Mouse (Mus musculus) hindbrain, embryonic 13.5 days (tissue): Measurements from ENCODE around the gene Timp2. TPM values are rescaled to one million over a fixed set of nuclear protein-coding genes. Genes with fewer than 3 reads are reported as not detected.

ENCODE experiments used
- ATAC-seq: fragments of 200-750 bp; cut with Nextera tagmentation; 2 replicates; pipeline ENCODE4 v1.8.0; 2017; ENCODE audit warnings: moderate TSS enrichment; ENCODE audit not compliant: low FRiP score
- H3K27ac ChIP-seq: fragments of 300-500 bp; sonication (generic); 2 replicates; pipeline ENCODE4 v1.5.1; 2015; ENCODE audit warnings: inconsistent platforms, mild to moderate bottlenecking, moderate library complexity
- H3K27me3 ChIP-seq: fragments of 300-500 bp; sonication (generic); 2 replicates; pipeline ENCODE4 v1.6.1; 2015; ENCODE audit warnings: mild to moderate bottlenecking, inconsistent platforms
- H3K36me3 ChIP-seq: fragments of 300-500 bp; sonication (generic); 2 replicates; pipeline ENCODE4 v1.6.1; 2015; ENCODE audit warnings: mild to moderate bottlenecking, inconsistent platforms
- H3K4me1 ChIP-seq: fragments of 300-500 bp; sonication (generic); replicated peaks from 2 replicates; pipeline ENCODE4 v1.6.1; 2015; ENCODE audit warnings: inconsistent platforms
- H3K4me2 ChIP-seq: fragments of 300-500 bp; sonication (generic); 2 replicates; pipeline ENCODE4 v1.6.1; 2015; ENCODE audit warnings: inconsistent platforms, mild to moderate bottlenecking, moderate library complexity
- H3K4me3 ChIP-seq: fragments of 300-500 bp; sonication (generic); 2 replicates; pipeline ENCODE4 v1.5.1; 2015; ENCODE audit warnings: mild to moderate bottlenecking, inconsistent platforms
- H3K9ac ChIP-seq: fragments of 300-500 bp; sonication (generic); 2 replicates; pipeline ENCODE4 v1.6.1; 2015; ENCODE audit warnings: mild to moderate bottlenecking, inconsistent platforms
- H3K9me3 ChIP-seq: fragments of 300-500 bp; sonication (generic); 2 replicates; pipeline ENCODE4 v1.6.1; 2016; ENCODE audit warnings: inconsistent platforms
- WGBS: fragments of 180-500 bp; shearing (Covaris S2); methylation state at CpG from one replicate; pipeline ENCODE4 v1.1.7; 2015; 5-methylcytosine and 5-hydroxymethylcytosine counted together
- polyA plus RNA-seq: library from polyadenylated mRNA; unstranded; fragments of >200 nt; fragmentation: Nextera tagmentation; extraction: Ambion mirVana; gene quantifications from 2 replicates; pipeline ENCODE4 v1.2.1, GENCODE M21; 2015

Timp2 gene
- polyA plus RNA-seq, 1 experiment from 2014 or later: 45.7 TPM

DNA sequence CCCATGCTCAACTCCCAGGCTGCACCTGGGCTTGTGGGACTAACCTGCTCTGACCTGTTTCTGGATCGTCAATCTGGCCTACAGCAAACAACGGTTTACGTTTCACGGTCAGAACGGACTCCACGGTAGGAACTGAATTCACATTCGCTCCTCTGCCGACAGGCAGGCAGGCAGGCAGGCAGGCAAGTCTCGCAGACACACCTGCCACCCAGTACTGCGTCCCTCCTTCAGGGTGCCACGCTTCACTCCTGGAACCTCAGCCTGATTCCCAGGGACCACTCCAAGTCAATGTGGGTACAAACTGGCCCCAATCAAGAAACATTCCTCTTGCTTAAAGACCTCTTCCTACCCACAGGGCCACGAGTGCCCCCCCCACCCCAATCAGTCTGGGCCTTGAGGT, 7.6 kb downstream of the Timp2 start:
- Histone ChIP-seq H3K9ac (no peak overlapping the region), H3K4me1 (peaks cover 49% of the 10 kb centered on the region)
- WGBS: 91% methylated on average over 12 of the region's 12 CpGs

DNA sequence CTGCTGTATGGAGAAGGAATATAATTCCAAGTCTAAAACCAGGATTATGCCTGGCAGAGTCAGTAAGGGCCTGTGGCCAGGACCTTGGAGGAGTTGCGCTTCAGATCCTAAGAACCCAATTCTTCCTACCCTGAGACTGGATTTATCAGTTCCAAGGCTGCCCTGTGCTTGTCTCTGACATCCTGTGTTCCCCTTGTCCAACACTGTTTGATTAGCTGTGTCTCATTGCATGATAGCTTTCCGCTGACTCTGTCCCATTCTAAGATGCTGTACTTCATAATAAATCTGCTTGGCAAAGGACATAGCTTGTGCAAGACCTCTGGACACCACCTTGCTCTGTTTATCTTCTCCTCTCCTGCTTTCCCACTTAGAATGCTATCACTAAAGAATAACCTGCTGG, 8.1 kb downstream of the Timp2 start:
- Histone ChIP-seq H3K4me1 (peaks cover 49% of the 10 kb centered on the region), H3K4me3 (no peak overlapping the region), H3K27ac (no peak overlapping the region), H3K9ac (no peak overlapping the region), H3K27me3 (no peaks in the 10 kb centered on the region), H3K9me3 (no peaks in the 10 kb centered on the region), H3K36me3 (no peaks in the 10 kb centered on the region), H3K4me2 (no peak overlapping the region)
- 85% methylated on average over 2 of the region's 2 CpGs for WGBS
- ATAC-seq: no peak

More for the DNA sequence above, 7.6 kb downstream of the Timp2 start:
- Histone ChIP-seq H3K36me3 (no peaks in the 10 kb centered on the region), H3K27ac (no peak overlapping the region), H3K9me3 (no peaks in the 10 kb centered on the region), H3K4me3 (no peak overlapping the region), H3K4me2 (no peak overlapping the region), H3K27me3 (no peaks in the 10 kb centered on the region)
- ATAC-seq: no peak

DNA sequence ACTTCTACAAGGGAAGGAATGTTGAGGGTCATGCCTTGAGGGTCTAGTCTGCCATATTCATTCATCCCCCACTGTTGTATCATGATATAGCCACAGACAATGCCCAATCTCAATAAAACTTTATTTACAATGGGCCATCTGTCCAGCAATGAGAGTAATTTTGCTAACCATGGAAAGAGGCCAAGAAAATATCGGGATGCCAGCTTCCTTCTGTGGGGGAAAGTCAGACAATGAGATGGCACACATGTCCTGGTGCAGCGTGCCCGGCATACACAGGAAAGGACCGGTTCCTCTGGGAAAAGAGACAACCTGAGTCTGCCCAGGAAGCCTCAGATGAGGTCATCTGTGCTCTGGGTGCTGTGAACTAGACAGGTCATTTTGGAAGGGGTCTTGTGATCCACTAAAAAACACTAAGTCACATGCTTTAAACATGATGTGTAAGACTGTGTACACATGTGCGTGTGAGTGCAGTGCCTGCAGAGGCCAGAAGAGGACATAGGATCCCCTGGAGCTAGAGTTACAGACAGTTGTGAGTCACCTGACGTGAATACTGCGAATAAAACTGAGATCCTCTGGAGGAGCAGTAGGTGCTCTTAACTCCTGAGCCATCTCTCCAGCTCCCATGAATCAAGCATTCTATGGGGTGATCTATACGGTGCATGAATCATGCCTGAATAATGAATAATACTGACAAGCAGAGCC, 9.0 kb downstream of the Timp2 start:
- 83% methylated on average over 8 of the region's 8 CpGs for WGBS
- Histone ChIP-seq H3K27me3 (no peaks in the 10 kb centered on the region), H3K4me2 (no peak overlapping the region), H3K36me3 (no peaks in the 10 kb centered on the region), H3K4me3 (no peak overlapping the region), H3K27ac (peak overlapping the region; percentile 18; the same call in 1 of the 2 replicates), H3K4me1 (peaks cover 51% of the 10 kb centered on the region), H3K9ac (no peak overlapping the region), H3K9me3 (no peaks in the 10 kb centered on the region)
- no peak for ATAC-seq

DNA sequence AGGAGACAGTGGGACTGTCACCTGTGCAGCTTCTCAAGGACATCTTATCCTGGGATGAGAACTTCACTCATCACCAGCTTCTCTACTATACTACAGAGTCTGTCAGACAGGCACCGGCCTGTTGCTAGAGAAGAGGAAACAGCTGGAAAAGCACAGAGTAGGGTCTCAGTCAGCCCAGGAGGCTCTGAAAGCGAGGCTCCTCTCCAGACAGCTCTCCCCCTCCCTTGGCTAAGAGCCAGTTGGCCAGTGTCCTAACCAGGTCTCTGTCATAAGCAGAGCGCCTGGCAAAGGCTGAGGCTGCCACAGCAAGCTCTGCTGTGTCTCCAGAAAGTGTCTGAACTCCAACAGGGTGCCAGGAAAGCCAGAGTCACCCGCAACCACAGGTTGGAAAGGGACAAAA, 9.8 kb downstream of the Timp2 start:
- H3K27ac ChIP-seq: peak overlapping the region; percentile 18; the same call in 1 of the 2 replicates
- H3K27me3 ChIP-seq: no peaks in the 10 kb centered on the region
- H3K4me2 ChIP-seq: no peak overlapping the region
- peaks cover 54% of the 10 kb centered on the region for H3K4me1 ChIP-seq
- H3K36me3 ChIP-seq: no peaks in the 10 kb centered on the region
- no peak overlapping the region for H3K9ac ChIP-seq
- no peaks in the 10 kb centered on the region for H3K9me3 ChIP-seq
- no peak overlapping the region for H3K4me3 ChIP-seq
- 65% methylated on average over 4 of the region's 4 CpGs for WGBS
- peak; percentile 63; the same call in 1 of the 2 replicates for ATAC-seq

DNA sequence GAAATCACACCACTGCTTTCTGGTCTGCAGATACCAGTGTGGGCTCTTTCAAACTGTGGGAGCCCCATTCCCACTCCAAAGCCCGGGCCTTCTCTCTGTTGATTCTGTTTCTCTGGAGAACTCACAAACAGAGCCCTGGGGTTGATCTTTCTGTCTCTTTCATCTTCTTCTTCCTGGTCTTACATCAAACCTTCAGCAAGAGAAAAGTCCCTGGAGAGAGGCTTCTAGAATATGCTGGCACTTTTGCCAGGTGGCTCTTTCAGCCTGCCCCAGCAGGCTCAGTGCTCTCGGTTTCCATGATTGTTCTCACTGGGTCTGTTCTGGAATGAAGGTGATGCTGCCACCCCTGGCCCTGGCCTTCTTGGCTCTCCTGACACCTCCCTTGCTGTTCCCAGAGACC, 11.9 kb downstream of the Timp2 start:
- Histone ChIP-seq H3K4me3 (no peak overlapping the region), H3K9ac (no peak overlapping the region), H3K4me2 (no peak overlapping the region), H3K36me3 (no peaks in the 10 kb centered on the region), H3K27me3 (no peaks in the 10 kb centered on the region), H3K9me3 (no peaks in the 10 kb centered on the region), H3K4me1 (peaks cover 44% of the 10 kb centered on the region), H3K27ac (no peak overlapping the region)
- WGBS: 79% methylated on average over 2 of the region's 2 CpGs
- no peak for ATAC-seq

DNA sequence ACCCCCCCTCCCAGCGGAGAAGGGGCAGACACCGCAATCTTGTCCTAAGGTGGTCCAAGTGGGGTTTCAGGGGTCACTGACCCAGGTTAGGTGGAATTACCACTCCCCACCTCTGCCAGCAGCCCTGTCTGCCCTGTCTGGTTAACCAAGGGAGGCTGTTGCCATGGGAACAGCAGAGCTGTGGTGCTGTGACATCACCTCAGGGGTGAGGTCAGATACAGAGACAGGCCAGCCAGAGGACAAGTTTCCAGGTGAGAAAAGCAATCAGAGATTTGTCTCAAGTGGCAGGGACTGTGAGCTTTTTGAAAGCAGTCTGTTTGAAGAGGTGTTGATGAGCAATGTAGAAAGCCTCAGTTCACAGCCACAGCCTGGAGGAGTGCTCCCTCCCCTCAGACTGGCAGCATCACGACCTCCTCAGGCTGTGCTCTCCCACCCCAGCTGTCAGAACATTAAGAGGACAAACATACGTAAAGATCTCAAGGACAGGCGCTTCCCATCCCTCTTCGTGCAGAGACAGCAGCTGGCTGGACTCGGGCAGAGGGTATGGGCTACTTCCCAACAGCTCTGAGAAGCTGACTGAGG, 13.0 kb downstream of the Timp2 start, which contains the start of gene Cep295nl:
Gene Cep295nl, minus strand, starts transcription at position 101 of the 582 bp plus-strand sequence.
- Histone ChIP-seq H3K4me3 (no peak within 1 kb of the TSS), H3K4me2 (peak within 1 kb of the TSS; percentile 13; the same call in 1 of the 2 replicates), H3K27me3 (no peaks in the 10 kb centered on the region), H3K27ac (peak within 1 kb of the TSS; percentile 62), H3K9ac (0 out of 2 replicates have a peak within 1 kb of the TSS, but pooled peaks have one; percentile 24), H3K36me3 (no peaks in the 10 kb centered on the region), H3K9me3 (no peaks in the 10 kb centered on the region), H3K4me1 (peaks cover 44% of the 10 kb centered on the region)
- 31% methylated on average over 7 of the region's 7 CpGs for WGBS
- 0 out of 2 replicates have a peak, but pooled peaks have one; percentile 25 for ATAC-seq

DNA sequence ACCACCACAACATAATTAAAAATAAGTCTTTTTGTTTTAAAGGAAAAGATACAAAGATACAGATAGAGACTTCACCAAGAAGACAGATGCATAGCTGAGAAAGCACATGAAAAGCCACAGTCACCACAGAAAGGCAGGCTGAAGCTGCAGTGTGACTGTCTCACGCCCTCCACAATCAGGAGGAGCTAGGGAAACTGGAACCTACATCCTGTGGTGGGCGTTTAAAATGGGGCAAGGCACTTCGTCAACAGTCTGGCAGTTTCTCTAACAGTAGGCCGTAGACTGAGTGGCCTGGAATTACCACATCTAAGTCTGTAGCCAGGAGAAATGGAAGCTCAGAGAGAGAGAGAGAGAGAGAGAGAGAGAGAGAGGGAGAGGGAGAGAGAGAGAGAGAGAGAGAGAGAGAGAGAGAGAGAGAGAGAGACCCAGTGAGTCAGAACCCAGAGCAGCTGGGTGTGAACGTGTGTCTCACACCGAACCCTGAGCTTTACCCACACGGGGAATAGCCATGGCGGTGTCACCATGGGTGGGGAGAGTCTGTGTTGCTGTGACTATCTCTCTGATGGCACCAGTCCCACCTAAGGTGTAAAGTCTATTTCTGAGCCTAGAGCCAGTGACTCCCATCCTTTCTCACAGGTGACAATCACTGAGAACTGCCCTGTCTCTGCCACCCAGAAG, 17.9 kb downstream of the Timp2 start:
- Histone ChIP-seq H3K9ac (no peak overlapping the region), H3K4me3 (no peak overlapping the region), H3K27ac (no peak overlapping the region), H3K36me3 (peaks cover 10% of the 10 kb centered on the region), H3K4me1 (peaks cover 20% of the 10 kb centered on the region), H3K9me3 (no peaks in the 10 kb centered on the region), H3K4me2 (no peak overlapping the region), H3K27me3 (no peaks in the 10 kb centered on the region)
- WGBS: 84% methylated on average over 8 of the region's 8 CpGs
- ATAC-seq: no peak

DNA sequence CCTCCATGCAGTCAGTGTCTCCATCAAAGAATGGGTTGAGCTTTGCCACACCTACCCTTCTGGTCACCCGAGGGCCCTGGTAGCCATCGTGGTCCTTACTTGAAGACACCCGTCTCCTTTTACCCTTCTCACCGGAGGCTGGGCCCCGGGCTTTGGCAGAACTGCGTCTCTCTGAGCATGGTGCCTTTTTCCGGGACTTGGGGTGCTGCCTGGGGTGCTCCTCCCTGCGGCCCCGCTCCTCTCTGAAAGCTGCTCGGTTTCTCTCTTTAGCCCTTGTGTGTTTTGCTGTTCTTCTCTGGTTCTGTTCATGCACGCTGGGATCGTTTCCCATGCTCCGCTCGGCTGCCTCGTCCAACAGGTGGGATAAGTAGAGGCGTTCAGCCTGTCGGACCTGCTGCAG, 22.1 kb downstream of the Timp2 start:
- no peak for ATAC-seq
- H3K4me1 ChIP-seq: peaks cover 12% of the 10 kb centered on the region
- no peak overlapping the region for H3K9ac ChIP-seq
- H3K4me3 ChIP-seq: no peak overlapping the region
- no peak overlapping the region for H3K4me2 ChIP-seq
- peaks cover 17% of the 10 kb centered on the region for H3K36me3 ChIP-seq
- no peak overlapping the region for H3K27ac ChIP-seq
- H3K9me3 ChIP-seq: no peaks in the 10 kb centered on the region
- no peaks in the 10 kb centered on the region for H3K27me3 ChIP-seq
- 91% methylated on average over 17 of the region's 17 CpGs for WGBS

DNA sequence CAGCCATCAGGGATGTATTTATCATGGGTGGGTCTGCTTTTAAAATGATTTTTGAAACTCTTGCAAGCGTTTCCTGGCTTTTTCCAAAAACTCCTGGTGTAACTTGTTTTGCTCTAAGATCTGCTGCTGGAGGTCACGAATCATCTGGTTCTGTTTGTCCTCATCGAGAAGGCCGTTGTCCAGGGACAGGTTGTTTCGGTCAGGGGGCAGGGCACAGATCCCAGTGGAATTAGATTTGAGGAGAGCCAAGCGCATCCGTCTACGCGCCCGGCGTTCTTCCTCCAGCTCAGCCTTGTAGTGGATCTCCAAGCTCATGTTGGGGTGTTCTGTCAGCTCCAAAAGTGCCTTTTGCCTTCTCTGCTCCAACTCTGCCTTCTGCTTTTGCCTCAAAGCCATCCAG, 23.2 kb downstream of the Timp2 start:
- Histone ChIP-seq H3K4me2 (no peak overlapping the region), H3K4me1 (peaks cover 22% of the 10 kb centered on the region), H3K9ac (no peak overlapping the region), H3K27me3 (no peaks in the 10 kb centered on the region), H3K4me3 (no peak overlapping the region), H3K36me3 (peaks cover 17% of the 10 kb centered on the region), H3K27ac (no peak overlapping the region), H3K9me3 (no peaks in the 10 kb centered on the region)
- ATAC-seq: no peak
- WGBS: 92% methylated on average over 11 of the region's 11 CpGs

DNA sequence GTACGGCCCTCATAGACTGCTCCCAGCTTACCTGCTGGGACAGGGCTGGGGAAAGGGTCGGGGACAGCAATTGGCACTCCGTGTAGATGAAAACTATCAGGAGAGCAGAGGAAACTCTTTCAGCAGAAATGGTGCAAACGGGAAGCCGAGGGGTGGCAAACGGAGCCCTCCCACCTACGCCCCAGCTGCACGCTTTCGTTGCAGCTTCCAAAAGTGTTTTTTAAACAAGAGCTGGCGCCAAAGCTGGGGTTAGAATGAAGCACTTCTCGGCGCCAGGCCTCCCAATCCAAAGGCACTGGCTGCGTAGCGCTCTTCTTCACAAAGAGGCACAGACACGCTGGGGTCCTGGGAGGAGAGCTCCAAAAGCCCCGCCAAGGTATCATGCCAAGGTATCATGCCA, 24.8 kb downstream of the Timp2 start:
- ATAC-seq: no peak
- H3K4me2 ChIP-seq: no peak overlapping the region
- no peak overlapping the region for H3K9ac ChIP-seq

DNA sequence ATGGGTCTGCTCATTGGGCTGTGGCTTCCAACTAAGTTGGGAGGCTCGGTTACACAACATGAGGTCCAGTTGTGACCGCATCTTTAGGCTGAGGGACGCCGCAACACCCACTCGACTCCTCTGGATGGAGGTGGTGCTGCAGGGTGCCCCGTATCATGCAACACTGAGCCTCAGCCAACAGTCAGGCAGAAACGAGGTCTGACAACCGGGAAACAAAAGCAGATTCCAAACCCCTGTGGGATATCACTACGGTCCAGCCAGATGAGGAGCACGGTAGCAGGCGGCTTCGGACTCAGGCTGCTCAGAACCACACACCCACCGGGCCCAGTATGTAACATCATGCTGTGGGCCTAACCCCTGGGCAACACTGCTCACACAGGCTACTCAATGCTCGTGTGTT, 25.2 kb downstream of the Timp2 start:
- no peak for ATAC-seq
- WGBS: 93% methylated on average over 14 of the region's 14 CpGs
- Histone ChIP-seq H3K4me3 (no peak overlapping the region), H3K27ac (no peak overlapping the region), H3K4me2 (no peak overlapping the region), H3K9me3 (no peaks in the 10 kb centered on the region), H3K36me3 (peaks cover 17% of the 10 kb centered on the region), H3K9ac (no peak overlapping the region), H3K27me3 (no peaks in the 10 kb centered on the region), H3K4me1 (peaks cover 35% of the 10 kb centered on the region)

More for the DNA sequence above, 24.8 kb downstream of the Timp2 start:
- Histone ChIP-seq H3K4me1 (peaks cover 35% of the 10 kb centered on the region), H3K4me3 (no peak overlapping the region), H3K36me3 (peaks cover 17% of the 10 kb centered on the region), H3K9me3 (no peaks in the 10 kb centered on the region), H3K27me3 (no peaks in the 10 kb centered on the region), H3K27ac (no peak overlapping the region)
- WGBS: 93% methylated on average over 16 of the region's 16 CpGs

DNA sequence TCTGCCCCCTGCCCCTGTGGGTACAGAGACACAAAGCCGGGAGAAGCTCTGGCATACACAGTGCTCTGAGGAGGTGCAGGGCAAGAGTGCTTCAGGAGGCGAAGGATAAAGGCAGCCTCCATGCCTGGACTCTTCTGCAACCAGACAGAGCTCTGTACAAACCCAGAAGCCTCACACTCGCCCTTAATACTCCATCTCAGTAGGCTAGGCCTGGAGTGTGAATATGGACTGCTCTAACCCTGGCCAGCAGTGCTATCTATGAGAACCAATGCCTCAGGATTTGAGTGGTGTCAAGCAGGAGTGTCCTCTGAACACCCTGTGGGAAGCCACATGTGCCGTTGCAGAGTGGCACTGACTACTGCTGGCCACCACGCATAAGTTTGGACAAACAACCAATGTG, 26.6 kb downstream of the Timp2 start:
- no peaks in the 10 kb centered on the region for H3K27me3 ChIP-seq
- peak overlapping the region; percentile 12; the same call in 1 of the 2 replicates for H3K27ac ChIP-seq
- 93% methylated on average over 5 of the region's 5 CpGs for WGBS

More for the DNA sequence above, 26.6 kb downstream of the Timp2 start:
- ATAC-seq: no peak
- no peak overlapping the region for H3K9ac ChIP-seq
- no peaks in the 10 kb centered on the region for H3K9me3 ChIP-seq
- H3K4me3 ChIP-seq: no peak overlapping the region
- no peak overlapping the region for H3K4me2 ChIP-seq
- H3K36me3 ChIP-seq: peaks cover 17% of the 10 kb centered on the region
- H3K4me1 ChIP-seq: peaks cover 35% of the 10 kb centered on the region
